Mouse (Mus musculus) cerebellum, adult 9-11 months (tissue): ENCODE data around the gene Cdr1.
A peak's percentile ranks its signal among the peaks of the same experiment; 100 is the strongest.

ENCODE experiments used
- DNase-seq: peaks from one replicate; pipeline ENCODE4 v3.0.0; 2022

The Cdr1 gene

GRCm38 (mm10) chrX:61185458-61185857, at the start of gene Cdr1:
Cdr1 (minus strand) TSS chrX:61185558.
- no peak for DNase-seq

GRCm38 (mm10) chrX:61185869-61186268, 511 bp upstream of the Cdr1 start:
- DNase-seq = no peak

- DNase-seq = peak; percentile 16
These were observed 18.8 kb downstream of the Cdr1 start for GRCm38 (mm10) chrX:61166519-61166918.

DNA sequence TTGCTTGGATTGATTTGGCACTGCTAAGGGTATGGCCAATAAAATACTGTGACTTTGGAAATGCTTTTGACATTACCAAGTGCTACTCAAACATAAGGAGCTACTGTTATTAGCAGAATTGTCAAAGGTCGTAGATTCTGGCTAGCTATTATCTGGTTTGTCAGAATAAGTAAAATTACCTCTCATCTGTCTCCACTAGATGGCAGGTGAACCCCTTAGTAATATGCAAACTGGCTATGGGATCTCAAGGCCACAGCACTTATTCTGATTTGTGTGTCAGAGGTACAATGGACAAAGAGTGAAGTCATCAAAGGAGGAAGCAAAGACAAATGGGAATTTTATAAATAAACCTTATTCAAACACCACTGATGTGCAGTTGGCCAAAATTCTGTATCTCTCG, 24.1 kb downstream of the Cdr1 start:
- peak; percentile 7 for DNase-seq

DNA sequence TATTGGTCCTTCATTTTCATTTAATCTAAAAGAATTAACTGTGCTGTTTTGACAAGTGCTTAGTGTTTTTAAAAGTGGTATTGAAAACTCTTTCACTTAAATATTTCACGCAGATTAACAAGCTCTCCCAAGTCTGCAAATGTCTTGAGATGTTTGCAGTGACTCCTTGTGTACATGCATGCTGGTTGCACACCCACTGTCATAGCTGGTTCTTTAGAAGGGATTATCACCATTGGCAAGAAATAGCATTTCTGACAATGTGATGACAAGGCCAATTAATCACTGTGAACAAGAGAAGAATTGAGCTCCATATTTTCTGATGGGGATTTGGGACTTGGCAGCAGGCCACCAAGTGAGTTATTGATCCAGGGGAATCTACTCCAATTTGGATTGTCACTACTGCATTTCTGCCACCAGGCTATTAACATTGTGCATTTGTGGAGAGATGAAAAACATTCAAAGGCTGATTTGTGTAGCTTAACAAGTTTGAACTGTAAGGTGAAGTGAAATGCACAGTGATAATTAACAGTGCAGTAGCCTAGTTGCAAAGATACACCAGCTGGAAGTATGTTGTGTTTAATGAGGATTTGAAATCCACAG, 30.6 kb downstream of the Cdr1 start:
- no peak for DNase-seq

DNA sequence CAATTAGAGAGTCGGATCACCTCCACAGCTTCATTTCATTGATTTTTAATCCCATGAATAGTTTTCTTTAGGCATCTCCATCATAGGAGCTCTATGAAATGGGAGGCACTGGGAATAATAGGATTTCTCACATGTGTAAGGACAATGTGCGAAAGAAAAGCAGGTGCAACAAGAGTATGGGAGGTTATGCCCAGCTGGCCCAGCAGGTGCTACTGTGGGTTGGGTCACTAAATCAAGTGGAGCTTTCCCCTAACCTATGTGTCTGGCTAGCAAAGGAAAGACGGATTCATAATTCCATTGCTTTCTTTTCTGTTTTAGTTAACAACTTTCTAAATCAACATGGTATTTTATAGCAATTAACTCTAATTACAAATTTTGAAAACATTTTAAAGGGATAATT, 31.1 kb downstream of the Cdr1 start:
- DNase-seq = no peak

DNA sequence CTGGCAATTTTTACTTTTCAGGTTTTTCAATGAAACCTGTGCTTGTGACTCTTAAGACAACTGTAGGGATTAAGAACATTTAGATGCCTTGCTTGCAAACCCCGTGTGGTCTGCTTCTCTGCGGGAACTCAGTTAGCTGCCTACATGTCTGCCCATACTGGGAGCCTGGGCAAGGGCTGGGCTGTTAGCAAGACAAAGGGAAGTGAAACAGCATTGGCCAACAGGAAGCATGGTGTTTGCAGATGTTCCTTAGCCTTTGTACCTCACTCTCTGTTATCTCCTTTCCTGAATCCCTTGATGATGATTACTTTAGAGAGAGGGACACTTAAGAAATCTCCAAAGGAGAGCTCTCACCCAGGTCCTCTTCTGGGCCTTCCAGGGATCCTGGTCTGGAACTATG, 38.8 kb downstream of the Cdr1 start:
- no peak for DNase-seq

DNA sequence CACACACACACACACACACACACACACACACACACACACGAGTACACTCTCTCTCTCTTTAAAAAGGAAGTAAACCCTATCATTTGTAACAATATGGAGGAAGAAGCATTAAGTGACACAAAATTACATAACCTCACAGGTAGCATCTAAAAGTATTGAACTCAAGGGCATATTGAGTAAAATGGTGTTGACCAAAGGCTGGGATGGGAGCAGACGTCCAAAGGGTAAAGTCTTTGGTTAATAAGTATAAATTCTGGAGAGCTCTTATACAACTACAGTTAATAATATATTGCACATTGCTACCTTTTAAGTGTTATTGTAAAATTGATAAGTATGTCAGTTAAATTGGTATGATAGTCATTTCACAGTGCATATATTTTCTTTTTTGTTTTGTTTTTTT, 39.9 kb downstream of the Cdr1 start:
- no peak for DNase-seq

DNA sequence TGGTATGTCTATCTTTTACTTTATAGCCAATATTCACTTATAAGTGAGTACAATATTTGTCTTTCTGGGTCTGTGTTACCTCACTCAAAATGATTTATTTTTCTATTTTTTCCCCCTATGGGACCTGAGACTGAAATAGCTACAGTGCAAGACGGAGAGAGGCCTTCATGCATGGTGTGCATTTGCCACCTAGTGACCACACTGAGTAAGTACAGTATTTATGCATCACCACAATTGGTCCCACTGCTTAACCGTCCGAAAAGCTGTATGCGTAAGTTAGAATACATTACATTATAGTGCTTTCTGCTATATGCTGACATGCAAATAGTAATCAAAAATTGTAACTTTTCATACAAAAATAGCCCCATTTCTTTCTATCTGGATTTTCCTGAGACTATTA, 50.8 kb downstream of the Cdr1 start:
- DNase-seq = no peak
